Mouse (Mus musculus): ENCODE data around the gene Hba-a1.
"Not testable (repeated sequence)": the region's sequence is repeated elsewhere in the genome, so short reads cannot be mapped to it uniquely, and the experiment has no call there.

Gene Hba-a1

GRCm38 (mm10) chr11:32296203-32296602 is 12.9 kb downstream of the Hba-a1 start, which contains the start of gene Hba-a2:
Hba-a2 (plus strand) TSS chr11:32296489.
- not testable (repeated sequence) for DNase-seq (ENCODE audit: low spot score)

GRCm38 (mm10) chr11:32297417-32297816 is 14.1 kb downstream of the Hba-a1 start:
- not testable (repeated sequence) for DNase-seq (ENCODE audit: low spot score)

GRCm38 (mm10) chr11:32297866-32298531 is 14.7 kb downstream of the Hba-a1 start:
- DNase-seq (ENCODE audit: low spot score) = no peak

GRCm38 (mm10) chr11:32298532-32298918 is 15.2 kb downstream of the Hba-a1 start:
- no peak for DNase-seq (ENCODE audit: low spot score)

- DNase-seq (ENCODE audit: low spot score) = peak; percentile 49
These were observed 16.6 kb downstream of the Hba-a1 start, which contains the start of gene Hbq1a for GRCm38 (mm10) chr11:32299865-32300264. Hbq1a (plus strand) TSS chr11:32300069.

DNA sequence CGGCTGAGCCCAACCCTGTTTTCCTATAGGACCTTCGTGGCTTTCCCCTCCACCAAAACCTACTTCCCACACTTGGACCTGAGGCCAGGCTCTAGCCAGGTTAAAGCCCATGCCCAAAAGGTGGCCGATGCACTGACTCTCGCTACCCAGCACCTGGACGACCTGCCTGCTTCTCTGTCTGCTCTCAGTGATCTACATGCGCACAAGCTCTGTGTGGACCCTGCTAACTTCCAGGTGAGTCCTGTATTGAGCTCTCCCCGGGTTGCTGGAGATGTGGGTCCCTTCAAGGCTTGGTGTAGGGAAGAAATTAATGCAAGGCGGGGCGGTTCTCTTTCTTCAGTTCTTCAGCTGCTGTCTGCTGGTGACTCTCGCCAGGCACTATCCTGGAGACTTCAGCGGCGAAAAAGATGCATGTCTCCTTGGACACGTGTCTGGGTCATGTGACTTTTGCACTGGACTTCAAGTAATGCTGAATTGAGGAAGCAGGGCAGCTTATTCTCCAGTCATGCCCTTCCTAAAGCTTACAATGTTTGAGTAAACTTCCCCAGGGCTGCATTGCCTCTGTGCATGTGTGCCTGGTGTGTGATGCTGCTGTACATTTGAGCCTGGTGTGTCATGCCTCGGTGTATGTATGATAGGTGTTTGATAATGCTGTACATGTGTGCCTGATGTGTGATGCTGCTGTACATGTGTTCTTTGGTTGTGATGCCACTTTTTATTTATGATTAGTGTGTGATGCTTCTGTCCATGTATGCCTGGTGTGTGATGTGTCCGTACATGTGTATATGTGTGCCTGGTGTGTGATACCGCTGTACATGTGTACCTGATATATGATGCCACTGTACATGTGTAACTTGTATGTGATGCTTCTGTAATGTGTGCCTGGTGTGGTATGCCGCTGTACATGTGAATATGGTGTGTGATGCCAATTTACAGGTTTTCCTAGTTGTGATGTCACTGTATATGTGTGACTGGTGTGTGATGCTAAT is 17.3 kb downstream of the Hba-a1 start:
- no peak for DNase-seq (ENCODE audit: low spot score)

- no peak for DNase-seq (ENCODE audit: low spot score)
These were observed 18.2 kb downstream of the Hba-a1 start for GRCm38 (mm10) chr11:32301506-32301905.

DNA sequence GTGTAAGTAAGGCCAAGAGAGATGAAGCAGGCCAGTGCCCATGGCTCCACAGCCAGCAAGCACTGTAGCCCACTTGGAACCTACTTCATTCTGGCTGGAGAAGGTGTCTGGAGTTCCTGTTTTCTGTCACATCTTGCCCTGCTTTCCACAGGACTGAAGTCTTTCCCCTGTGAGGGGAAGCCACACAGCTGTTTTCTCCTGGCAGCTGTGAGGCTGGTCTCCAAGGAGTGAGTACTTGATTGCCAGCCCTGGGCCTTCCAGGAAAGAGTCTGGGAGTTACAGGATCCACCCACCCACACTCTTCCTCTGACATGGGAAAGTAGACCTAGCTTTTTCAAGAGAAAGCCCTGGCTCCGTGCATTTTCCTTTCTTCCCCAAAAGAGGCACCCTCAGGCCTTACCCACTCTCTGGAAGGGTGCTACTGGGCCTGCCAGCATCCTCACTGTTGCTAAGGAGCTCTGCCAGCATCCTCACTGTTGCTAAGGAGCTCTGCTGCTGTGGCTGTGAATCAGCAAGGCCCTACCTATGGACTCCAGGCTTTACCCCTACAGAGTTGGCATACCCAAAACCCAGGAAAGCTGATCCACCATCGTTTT is 19.6 kb downstream of the Hba-a1 start:
- DNase-seq (ENCODE audit: low spot score) = no peak

DNA sequence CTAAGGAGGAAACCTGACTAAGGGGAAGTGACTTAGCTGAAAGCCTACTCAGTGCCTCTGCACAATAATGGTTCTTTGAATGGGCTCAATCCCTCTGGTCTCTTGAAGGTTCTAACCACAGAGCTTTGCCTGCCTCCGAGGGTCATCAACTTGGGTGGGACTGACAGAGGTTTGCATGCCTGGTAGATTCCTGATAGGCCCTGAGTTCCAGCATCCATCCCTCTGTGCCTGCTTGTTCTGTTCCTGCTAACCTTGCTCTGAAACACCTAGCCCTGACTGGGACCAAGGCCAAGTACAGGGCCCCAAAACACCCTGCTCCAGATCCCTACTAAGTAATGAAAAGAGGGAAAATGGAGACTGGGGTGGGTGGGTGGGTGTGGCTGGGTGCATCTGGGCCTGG is 20.1 kb downstream of the Hba-a1 start:
- DNase-seq (ENCODE audit: low spot score) = no peak

GRCm38 (mm10) chr11:32307006-32307405 is 23.7 kb downstream of the Hba-a1 start:
- DNase-seq (ENCODE audit: low spot score) = no peak

DNA sequence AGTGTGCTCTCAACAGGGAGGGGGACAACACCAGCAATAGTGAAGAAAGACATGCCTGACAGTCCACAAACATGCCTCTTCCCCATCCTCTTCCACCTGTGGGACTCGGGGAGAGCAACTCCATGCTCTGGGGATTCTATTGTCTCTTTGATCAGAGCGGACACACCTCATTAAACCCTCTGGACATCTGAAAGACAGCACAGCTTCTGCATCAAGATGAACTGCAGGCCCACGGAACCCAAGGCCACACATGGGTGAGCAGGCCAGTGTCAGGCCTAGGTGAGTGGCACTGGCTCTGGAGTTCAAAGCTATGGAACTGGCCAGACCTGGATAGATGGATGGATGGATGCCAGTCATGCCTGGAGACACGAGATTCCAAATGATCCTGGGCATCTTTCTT is 26.1 kb downstream of the Hba-a1 start:
- DNase-seq (ENCODE audit: low spot score) = no peak

DNA sequence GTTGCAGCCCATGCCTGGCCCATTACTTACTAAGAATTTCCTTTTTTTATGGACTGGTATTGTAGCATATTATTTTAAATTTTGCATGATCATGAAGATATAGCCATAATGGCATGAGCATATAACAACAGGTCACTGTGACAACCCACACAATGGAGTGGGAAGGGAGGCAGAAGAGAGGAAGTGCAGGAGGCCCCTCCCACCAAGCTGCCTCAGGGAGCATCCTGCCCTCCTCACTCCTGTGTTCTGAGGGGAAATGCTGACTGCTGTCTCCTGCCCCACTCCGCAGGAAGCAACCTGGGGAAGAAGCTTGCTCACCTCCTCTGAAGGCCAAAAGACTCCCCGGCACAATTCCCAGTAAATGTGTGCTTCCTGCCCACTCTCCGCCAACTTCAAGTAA is 26.6 kb downstream of the Hba-a1 start:
- no peak for DNase-seq (ENCODE audit: low spot score)

- DNase-seq (ENCODE audit: low spot score) = no peak
These were observed 32.7 kb downstream of the Hba-a1 start for GRCm38 (mm10) chr11:32316009-32316408.

DNA sequence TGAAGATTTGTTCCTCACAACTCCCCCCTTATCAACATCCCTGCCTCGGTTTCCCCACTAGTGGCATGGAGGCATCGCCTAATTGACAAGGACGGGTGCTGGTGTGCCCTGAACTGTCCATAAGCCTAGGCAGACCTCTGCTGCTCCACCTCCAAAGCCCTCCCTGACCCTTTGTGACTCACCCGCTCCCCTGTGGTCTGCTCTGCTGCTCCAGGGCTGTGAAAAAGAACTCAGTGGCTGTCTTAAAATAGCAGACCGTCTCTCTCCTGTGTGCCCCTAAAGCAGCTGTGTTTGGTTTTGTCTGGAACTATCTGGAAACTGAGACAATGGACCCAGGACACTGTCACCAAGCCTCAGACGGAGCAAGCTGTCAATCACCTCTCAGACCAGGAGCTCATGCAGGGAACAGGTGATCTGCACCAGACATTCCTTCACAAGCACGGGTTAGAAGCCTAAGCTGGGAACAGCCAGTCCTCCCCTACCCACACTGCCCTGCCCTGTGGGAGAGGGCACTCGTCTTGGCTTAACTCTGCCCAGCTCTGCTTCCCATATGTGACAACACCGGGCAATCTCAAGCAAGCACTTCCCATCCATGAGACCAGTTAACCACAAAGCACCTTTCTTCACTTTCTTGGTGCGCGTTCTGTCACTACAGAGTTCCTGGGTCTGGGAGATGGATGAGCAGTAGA is 37.3 kb downstream of the Hba-a1 start:
- DNase-seq (ENCODE audit: low spot score) = no peak

DNA sequence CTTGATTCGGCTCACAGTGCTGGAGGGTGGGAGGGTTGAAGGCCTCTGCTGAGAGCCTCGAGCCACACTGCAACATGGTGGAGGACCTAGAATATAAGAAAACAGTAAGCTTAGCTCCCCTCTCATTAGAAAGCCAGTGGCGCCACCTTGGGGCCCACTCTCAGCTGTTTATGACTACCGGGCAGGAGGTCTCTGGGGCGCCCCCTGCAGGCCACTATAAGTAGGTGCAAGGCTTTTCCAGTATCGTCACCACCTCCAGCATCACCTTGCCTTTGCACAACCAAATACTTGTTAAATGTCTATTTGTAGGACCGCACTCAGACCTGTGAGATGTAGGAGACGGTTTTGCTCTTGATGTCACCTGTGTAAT is 37.9 kb downstream of the Hba-a1 start:
- no peak for DNase-seq (ENCODE audit: low spot score)

- peak; percentile 74 for DNase-seq (ENCODE audit: low spot score)
These were observed 41.3 kb downstream of the Hba-a1 start for GRCm38 (mm10) chr11:32324609-32325008.

DNA sequence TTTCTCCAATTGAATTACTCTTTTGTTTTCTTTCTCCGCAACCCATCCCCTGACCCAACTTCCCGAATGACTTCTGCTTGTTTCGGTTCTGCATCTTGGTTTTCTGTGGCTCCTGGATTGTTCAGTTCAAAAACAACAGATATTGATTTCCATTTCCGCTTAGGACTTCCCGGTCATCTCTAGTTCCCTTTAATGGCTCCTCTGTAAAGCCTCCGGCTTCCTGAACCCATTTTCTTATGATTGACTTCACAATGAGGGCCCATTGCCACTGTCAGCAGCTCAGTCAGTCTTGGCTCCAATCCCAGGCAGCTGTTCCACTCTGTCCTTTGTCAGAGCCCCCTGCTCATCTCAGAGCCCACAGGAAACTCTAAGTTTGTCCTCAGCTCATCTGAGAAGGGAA is 47.8 kb downstream of the Hba-a1 start:
- DNase-seq (ENCODE audit: low spot score) = no peak

- DNase-seq (ENCODE audit: low spot score) = no peak
These were observed 48.5 kb downstream of the Hba-a1 start for GRCm38 (mm10) chr11:32331861-32332260.

GRCm38 (mm10) chr11:32333235-32333634 is 49.9 kb downstream of the Hba-a1 start:
- DNase-seq (ENCODE audit: low spot score) = no peak
